Mouse (Mus musculus): ENCODE measurements around the gene Acbd4. TPM values are rescaled to one million over a fixed set of nuclear protein-coding genes. Genes with fewer than 3 reads are reported as not detected.

The Acbd4 gene
- polyA plus RNA-seq (2017; shearing (Covaris generic)), result 10 to 100 TPM; 51.8 to 52.2 TPM

DNA sequence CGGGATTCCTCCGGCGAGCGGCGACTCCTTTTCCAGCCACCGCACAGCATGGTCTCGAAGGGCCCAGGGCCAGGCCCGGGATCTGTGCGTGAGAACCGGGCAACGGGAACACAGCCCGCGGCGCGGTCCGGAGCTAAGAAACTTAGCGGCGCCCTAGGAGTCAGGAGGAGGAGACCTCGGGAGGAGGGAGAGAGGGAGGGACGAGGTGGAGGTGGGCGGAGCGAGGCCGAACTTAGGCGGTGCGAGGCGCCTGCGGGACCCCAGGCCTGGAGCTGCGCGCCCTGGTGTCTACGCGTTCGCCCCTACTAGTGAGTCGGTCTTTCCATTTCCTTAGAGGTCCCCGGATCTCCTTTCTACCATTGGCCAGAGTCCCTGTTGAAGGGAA is at the start of gene Acbd4, which contains the start of gene Plcd3:
TSS of gene Acbd4 (plus strand) at position 202 of the 385 bp plus-strand sequence.
TSS of gene Plcd3 (minus strand) at position 178 of the 385 bp plus-strand sequence.

DNA sequence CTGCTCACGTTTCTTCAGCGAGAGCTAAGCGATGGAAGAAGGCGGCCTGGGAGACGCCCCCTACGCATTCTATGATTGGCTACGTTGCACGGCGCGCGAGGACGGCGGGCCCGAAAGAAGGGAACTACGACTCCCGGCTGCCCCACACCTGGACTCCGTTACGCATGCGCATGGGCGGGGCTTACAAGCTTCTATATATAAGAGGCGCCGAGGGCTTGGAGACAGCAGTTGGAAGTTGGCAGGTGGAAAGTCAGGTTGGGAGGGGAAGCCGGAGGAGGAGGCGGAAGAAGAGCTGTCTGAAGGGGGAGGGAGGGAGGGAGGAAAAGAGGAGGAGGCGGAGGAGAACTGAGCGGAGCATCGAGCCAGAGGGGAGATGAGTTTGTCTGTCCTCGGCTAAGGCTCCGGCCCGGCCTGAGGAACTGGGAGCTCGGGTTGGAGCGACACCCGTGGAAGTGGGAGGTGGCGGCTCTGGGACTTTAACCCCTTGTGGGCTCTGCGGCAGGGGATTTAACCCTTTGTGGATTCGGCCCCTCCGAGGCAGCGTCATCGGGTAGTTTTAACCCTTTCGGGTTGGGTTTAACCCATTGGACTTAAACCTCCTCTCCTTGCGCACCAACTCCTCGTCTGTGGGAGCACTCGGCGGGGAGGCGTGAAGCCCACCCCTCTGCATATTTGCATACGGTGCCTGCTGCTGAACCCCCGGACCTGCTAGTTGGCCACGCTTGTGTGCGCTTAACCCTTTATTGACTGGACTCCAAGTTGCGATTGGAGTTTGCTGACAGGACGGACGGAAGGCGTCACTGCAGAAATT is 14.7 kb downstream of the Acbd4 start, which contains the start of gene Hexim1:
TSS of gene Hexim1 (plus strand) at position 224 of the 811 bp plus-strand sequence.

DNA sequence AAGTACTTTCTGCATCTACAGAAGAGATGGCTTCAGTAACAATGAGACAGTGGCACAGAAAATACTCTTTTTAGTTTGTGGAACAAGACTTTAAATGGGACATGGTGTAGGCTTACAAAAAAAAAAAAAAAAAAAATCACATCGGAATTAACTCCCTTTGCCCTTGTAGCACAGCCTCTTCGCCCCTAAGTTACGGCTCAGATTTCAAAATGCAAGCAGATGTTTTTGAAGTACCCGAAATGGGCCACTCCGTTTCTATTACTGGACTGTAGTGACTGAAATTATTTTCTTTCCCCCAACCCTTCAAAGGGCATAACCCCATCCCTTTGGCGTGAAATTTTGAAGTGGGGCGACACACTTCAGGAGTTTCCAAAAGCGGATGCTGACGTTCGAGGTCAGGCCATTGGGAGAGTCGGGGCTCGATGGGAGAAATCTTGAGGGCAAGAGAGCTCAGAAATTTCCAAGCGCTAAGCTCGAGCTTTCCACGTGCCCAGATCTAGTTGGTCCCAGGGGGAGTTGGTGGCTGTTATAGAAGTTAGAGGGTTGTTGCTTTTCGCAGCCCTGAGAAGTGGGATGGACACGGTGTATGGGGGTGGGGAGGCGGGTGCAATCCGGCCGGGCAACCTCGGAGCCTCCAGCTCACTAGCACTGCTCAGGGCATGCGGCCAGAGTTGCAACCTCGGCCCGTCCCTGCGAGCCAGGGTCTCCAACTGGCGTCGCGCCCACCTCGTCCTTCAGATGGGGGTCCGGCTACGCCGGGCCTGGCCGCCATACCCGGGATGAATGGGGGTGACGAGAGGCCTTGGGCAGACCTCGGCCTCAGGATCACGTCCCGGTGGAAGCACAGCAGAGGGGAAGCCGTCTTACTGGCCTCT is 30.5 kb downstream of the Acbd4 start, which contains the start of gene Hexim2:
TSS of gene Hexim2 (plus strand) at position 729 of the 875 bp plus-strand sequence.

Other genes with a start within 250 kb of the Acbd4 start
- 100 to 1,000 TPM; 147 to 173 TPM for gene Eftud2, start 220.7 kb upstream of the Acbd4 start, polyA plus RNA-seq (2017; shearing (Covaris generic))
- not detected for gene Ccdc103, start 220.5 kb upstream of the Acbd4 start, polyA plus RNA-seq (2017; shearing (Covaris generic))
- gene Fam187a, start 216.5 kb upstream of the Acbd4 start, polyA plus RNA-seq (2017; shearing (Covaris generic)), result not detected
- under 1 TPM; 0.08 to 0.28 TPM for gene Gfap, start 200.8 kb upstream of the Acbd4 start, polyA plus RNA-seq (2017; shearing (Covaris generic))
- 1 to 10 TPM in 1 of 2 experiments, under 1 TPM in 1; 0.83 to 1.1 TPM for gene Kif18b, start 176.6 kb upstream of the Acbd4 start, polyA plus RNA-seq (2017; shearing (Covaris generic))
- not detected for gene C1ql1, start 155.0 kb upstream of the Acbd4 start, polyA plus RNA-seq (2017; shearing (Covaris generic))
- gene Nmt1, start 73.5 kb upstream of the Acbd4 start, polyA plus RNA-seq (2017; shearing (Covaris generic)), result 10 to 100 TPM; 68.4 to 74.0 TPM
- 10 to 100 TPM; 22.0 to 23.7 TPM for gene Dcakd, start 73.3 kb upstream of the Acbd4 start, polyA plus RNA-seq (2017; shearing (Covaris generic))
- 1 to 10 TPM; 1.9 to 3.3 TPM for gene Plcd3, start within 50 bp of the Acbd4 start, polyA plus RNA-seq (2017; shearing (Covaris generic))
- 1 to 10 TPM; 4.8 to 7.9 TPM for gene Hexim1, start 14.5 kb downstream of the Acbd4 start, polyA plus RNA-seq (2017; shearing (Covaris generic))
- 1 to 10 TPM; 4.6 to 5.1 TPM for gene Hexim2, start 30.7 kb downstream of the Acbd4 start, polyA plus RNA-seq (2017; shearing (Covaris generic))
- gene Fmnl1, start 69.4 kb downstream of the Acbd4 start, polyA plus RNA-seq (2017; shearing (Covaris generic)), result 100 to 1,000 TPM; 186 to 198 TPM
- gene 1700023F06Rik, start 106.9 kb downstream of the Acbd4 start, polyA plus RNA-seq (2017; shearing (Covaris generic)), result not detected
- gene Spata32, start 116.8 kb downstream of the Acbd4 start, polyA plus RNA-seq (2017; shearing (Covaris generic)), result under 1 TPM in 1 of 2 experiments, not detected in 1; 0.43 TPM
- 10 to 100 TPM; 26.6 to 49.7 TPM for gene Map3k14, start 165.8 kb downstream of the Acbd4 start, polyA plus RNA-seq (2017; shearing (Covaris generic))

Data from inflammation-experienced regulatory T-cells (primary cell).